Mouse (Mus musculus) hindbrain, embryonic 11.5 days (tissue): ENCODE data around the gene Lrpprc. TPM values are rescaled to one million over a fixed set of nuclear protein-coding genes. Genes with fewer than 3 reads are reported as not detected.

Source experiments
- ATAC-seq: fragments of 200-750 bp; cut with Nextera tagmentation; 2 replicates; pipeline ENCODE4 v1.8.0; 2017; ENCODE audit warnings: mild to moderate bottlenecking, moderate TSS enrichment, moderate library complexity; ENCODE audit not compliant: low FRiP score
- DNase-seq: peaks from one replicate; pipeline ENCODE4 v3.0.0-alpha.2; 2015; ENCODE audit warnings: low spot score
- H3K27ac ChIP-seq: fragments of 300-500 bp; sonication (generic); 2 replicates; pipeline ENCODE4 v1.5.1; 2014; ENCODE audit warnings: mild to moderate bottlenecking, low read depth, low read length
- H3K27me3 ChIP-seq: fragments of 300-500 bp; sonication (generic); 2 replicates; pipeline ENCODE4 v1.6.1; 2014; ENCODE audit warnings: mild to moderate bottlenecking, low read length, moderate library complexity, mixed read lengths; ENCODE audit not compliant: control insufficient read depth, insufficient read depth
- H3K36me3 ChIP-seq: fragments of 300-500 bp; sonication (generic); 2 replicates; pipeline ENCODE4 v1.6.1; 2014; ENCODE audit warnings: mild to moderate bottlenecking, low read length, moderate library complexity, mixed read lengths; ENCODE audit not compliant: control insufficient read depth, insufficient read depth
- H3K4me1 ChIP-seq: fragments of 300-500 bp; sonication (generic); replicated peaks from 2 replicates; pipeline ENCODE4 v1.6.1; 2014; ENCODE audit warnings: low read length, mixed read lengths; ENCODE audit not compliant: control insufficient read depth, insufficient read depth
- H3K4me2 ChIP-seq: fragments of 300-500 bp; sonication (generic); replicated peaks from 2 replicates; pipeline ENCODE4 v1.6.1; 2014; ENCODE audit warnings: mild to moderate bottlenecking, low read depth, low read length
- H3K4me3 ChIP-seq: fragments of 300-500 bp; sonication (generic); 2 replicates; pipeline ENCODE4 v1.5.1; 2014; ENCODE audit warnings: low read depth, low read length
- H3K9ac ChIP-seq: fragments of 300-500 bp; sonication (generic); 2 replicates; pipeline ENCODE4 v1.6.1; 2014; ENCODE audit warnings: low read depth, low read length
- H3K9me3 ChIP-seq: fragments of 300-500 bp; sonication (generic); 2 replicates; pipeline ENCODE4 v1.6.1; 2016; ENCODE audit warnings: low read length; ENCODE audit not compliant: control insufficient read depth
- WGBS: fragments of 180-500 bp; shearing (Covaris S2); extraction: QIAGEN DNeasy Blood & Tissue Kit; methylation state at CpG from one replicate; pipeline ENCODE4 v1.1.7; 2014; 5-methylcytosine and 5-hydroxymethylcytosine counted together
- polyA plus RNA-seq: library from polyadenylated mRNA; unstranded; fragments of >200 nt; fragmentation: Nextera tagmentation; extraction: Ambion mirVana; gene quantifications from 2 replicates; pipeline ENCODE4 v1.2.1, GENCODE M21; 2014

Gene Lrpprc
- polyA plus RNA-seq, 1 experiment from 2014 or later: 50.8 TPM

- Histone ChIP-seq H3K9me3 (no peaks in the 10 kb centered on the region), H3K4me2 (no peak overlapping the region), H3K27me3 (no peaks in the 10 kb centered on the region), H3K4me3 (no peak overlapping the region), H3K9ac (no peak overlapping the region), H3K4me1 (peaks cover 5% of the 10 kb centered on the region), H3K36me3 (no peaks in the 10 kb centered on the region), H3K27ac (no peak overlapping the region)
- WGBS: 87% methylated on average over 2 of the region's 2 CpGs
- ATAC-seq: no peak
- no peak for DNase-seq
These were observed 38.3 kb downstream of the Lrpprc start for GRCm38 (mm10) chr17:84752286-84752685.

- Histone ChIP-seq H3K4me2 (no peak overlapping the region), H3K4me1 (peaks cover 5% of the 10 kb centered on the region), H3K9me3 (no peaks in the 10 kb centered on the region), H3K27ac (0 out of 2 replicates have a peak overlapping the region, but pooled peaks have one; percentile 24), H3K27me3 (no peaks in the 10 kb centered on the region), H3K4me3 (no peak overlapping the region), H3K9ac (no peak overlapping the region), H3K36me3 (no peaks in the 10 kb centered on the region)
- ATAC-seq: peak; percentile 59
- no peak for DNase-seq
- 65% methylated on average over 8 of the region's 8 CpGs for WGBS
These were observed 38.9 kb downstream of the Lrpprc start for GRCm38 (mm10) chr17:84751630-84752191.

- Histone ChIP-seq H3K4me2 (no peak overlapping the region), H3K27ac (no peak overlapping the region), H3K4me3 (no peak overlapping the region), H3K9ac (no peak overlapping the region), H3K4me1 (peaks cover 5% of the 10 kb centered on the region), H3K36me3 (no peaks in the 10 kb centered on the region), H3K27me3 (no peaks in the 10 kb centered on the region), H3K9me3 (no peaks in the 10 kb centered on the region)
- 65% methylated on average over 4 of the region's 4 CpGs for WGBS
- DNase-seq (no peak), ATAC-seq (no peak)
These were observed 40.5 kb downstream of the Lrpprc start for GRCm38 (mm10) chr17:84750130-84750529.

GRCm38 (mm10) chr17:84749297-84749696, 41.3 kb downstream of the Lrpprc start:
- Histone ChIP-seq H3K9ac (no peak overlapping the region), H3K27ac (no peak overlapping the region), H3K4me2 (no peak overlapping the region), H3K4me3 (no peak overlapping the region), H3K4me1 (peaks cover 5% of the 10 kb centered on the region), H3K27me3 (no peaks in the 10 kb centered on the region), H3K36me3 (no peaks in the 10 kb centered on the region), H3K9me3 (no peaks in the 10 kb centered on the region)
- 0 out of 2 replicates have a peak, but pooled peaks have one; percentile 22 for ATAC-seq
- no peak for DNase-seq
- 81% methylated on average over 8 of the region's 8 CpGs for WGBS

- 95% methylated on average over 9 of the region's 9 CpGs for WGBS
- H3K27ac ChIP-seq: no peak overlapping the region
- ATAC-seq: no peak
- DNase-seq: no peak
- no peak overlapping the region for H3K4me3 ChIP-seq
- no peaks in the 10 kb centered on the region for H3K9me3 ChIP-seq
- peaks cover 5% of the 10 kb centered on the region for H3K4me1 ChIP-seq
- H3K4me2 ChIP-seq: no peak overlapping the region
- H3K36me3 ChIP-seq: no peaks in the 10 kb centered on the region
- H3K9ac ChIP-seq: no peak overlapping the region
- no peaks in the 10 kb centered on the region for H3K27me3 ChIP-seq
These were observed 42.4 kb downstream of the Lrpprc start for GRCm38 (mm10) chr17:84748152-84748682.

- Histone ChIP-seq H3K36me3 (no peaks in the 10 kb centered on the region), H3K4me2 (no peak overlapping the region), H3K27me3 (no peaks in the 10 kb centered on the region), H3K9ac (no peak overlapping the region), H3K4me3 (no peak overlapping the region), H3K4me1 (peaks cover 5% of the 10 kb centered on the region), H3K27ac (no peak overlapping the region), H3K9me3 (no peaks in the 10 kb centered on the region)
- 89% methylated on average over 6 of the region's 6 CpGs for WGBS
- DNase-seq (no peak), ATAC-seq (no peak)
These were observed 43.4 kb downstream of the Lrpprc start for GRCm38 (mm10) chr17:84747212-84747611.

- no peaks in the 10 kb centered on the region for H3K4me1 ChIP-seq
- no peak overlapping the region for H3K4me3 ChIP-seq
- DNase-seq (no peak), ATAC-seq (no peak)
- no peaks in the 10 kb centered on the region for H3K9me3 ChIP-seq
- no peak overlapping the region for H3K9ac ChIP-seq
- H3K27ac ChIP-seq: no peak overlapping the region
- H3K36me3 ChIP-seq: no peaks in the 10 kb centered on the region
- WGBS: 66% methylated on average over 9 of the region's 9 CpGs
- H3K4me2 ChIP-seq: no peak overlapping the region
- no peaks in the 10 kb centered on the region for H3K27me3 ChIP-seq
These were observed 45.6 kb downstream of the Lrpprc start for GRCm38 (mm10) chr17:84745001-84745400.

- H3K27me3 ChIP-seq: no peaks in the 10 kb centered on the region
- DNase-seq (no peak), ATAC-seq (no peak)
- 66% methylated on average over 4 of the region's 4 CpGs for WGBS
- H3K9ac ChIP-seq: no peak overlapping the region
- no peaks in the 10 kb centered on the region for H3K9me3 ChIP-seq
- H3K4me2 ChIP-seq: no peak overlapping the region
- no peak overlapping the region for H3K4me3 ChIP-seq
- H3K27ac ChIP-seq: no peak overlapping the region
- no peaks in the 10 kb centered on the region for H3K36me3 ChIP-seq
- no peaks in the 10 kb centered on the region for H3K4me1 ChIP-seq
These were observed 46.3 kb downstream of the Lrpprc start for GRCm38 (mm10) chr17:84744256-84744655.

GRCm38 (mm10) chr17:84738073-84738797, 52.4 kb downstream of the Lrpprc start:
- WGBS: 76% methylated on average over 9 of the region's 9 CpGs
- DNase-seq: no peak
- Histone ChIP-seq H3K27me3 (no peaks in the 10 kb centered on the region), H3K4me1 (no peaks in the 10 kb centered on the region), H3K36me3 (0 out of 2 replicates have a peak, but pooled peaks cover 2% of the 10 kb centered on the region), H3K4me3 (no peak overlapping the region), H3K27ac (no peak overlapping the region), H3K9ac (no peak overlapping the region), H3K4me2 (no peak overlapping the region), H3K9me3 (no peaks in the 10 kb centered on the region)
- no peak for ATAC-seq
